Mouse (Mus musculus) liver, embryonic 13.5 days (tissue): ENCODE measurements around the gene Cage1. TPM values are rescaled to one million over a fixed set of nuclear protein-coding genes. Genes with fewer than 3 reads are reported as not detected.

Experiments
- ATAC-seq: fragments of 200-750 bp; cut with Nextera tagmentation; 2 replicates; pipeline ENCODE4 v1.8.0; 2017; ENCODE audit warnings: low read depth, mild to moderate bottlenecking, moderate number of reproducible peaks, moderate library complexity
- DNase-seq: peaks from one replicate; pipeline ENCODE4 v3.0.0; 2022
- H3K27ac ChIP-seq: fragments of 300-500 bp; sonication (generic); 2 replicates; pipeline ENCODE4 v1.5.1; 2015; ENCODE audit warnings: moderate library complexity, mild to moderate bottlenecking, inconsistent platforms
- H3K27me3 ChIP-seq: fragments of 300-500 bp; sonication (generic); 2 replicates; pipeline ENCODE4 v1.6.1; 2015; ENCODE audit warnings: mild to moderate bottlenecking, inconsistent platforms
- H3K36me3 ChIP-seq: fragments of 300-500 bp; sonication (generic); 2 replicates; pipeline ENCODE4 v1.6.1; 2015; ENCODE audit warnings: mild to moderate bottlenecking, inconsistent platforms
- H3K4me1 ChIP-seq: fragments of 300-500 bp; sonication (generic); replicated peaks from 2 replicates; pipeline ENCODE4 v1.6.1; 2015; ENCODE audit warnings: inconsistent platforms
- H3K4me2 ChIP-seq: fragments of 300-500 bp; sonication (generic); 2 replicates; pipeline ENCODE4 v1.6.1; 2015; ENCODE audit warnings: inconsistent platforms, mild to moderate bottlenecking, moderate library complexity
- H3K4me3 ChIP-seq: fragments of 300-500 bp; sonication (generic); replicated peaks from 2 replicates; pipeline ENCODE4 v1.5.1; 2015; ENCODE audit warnings: mild to moderate bottlenecking, inconsistent platforms
- H3K9ac ChIP-seq: fragments of 300-500 bp; sonication (generic); 2 replicates; pipeline ENCODE4 v1.6.1; 2015; ENCODE audit warnings: mild to moderate bottlenecking, inconsistent platforms
- H3K9me3 ChIP-seq: fragments of 300-500 bp; sonication (generic); replicated peaks from 2 replicates; pipeline ENCODE4 v1.6.1; 2016; ENCODE audit warnings: inconsistent platforms
- WGBS: fragments of 180-500 bp; shearing (Covaris S2); methylation state at CpG from one replicate; pipeline ENCODE4 v1.1.7; 2015; ENCODE audit not compliant: insufficient replicate concordance; 5-methylcytosine and 5-hydroxymethylcytosine counted together
- microRNA-seq: library from miRNA; unstranded; fragments of <30 nt; microRNA quantifications from one replicate; pipeline ENCODE4, GENCODE M21; 2016
- polyA plus RNA-seq: library from polyadenylated mRNA; unstranded; fragments of >200 nt; fragmentation: Nextera tagmentation; extraction: Ambion mirVana; gene quantifications from 2 replicates; pipeline ENCODE4 v1.2.1, GENCODE M21; 2015

The Cage1 gene
- polyA plus RNA-seq, 1 experiment from 2014 or later: 0.50 TPM

DNA sequence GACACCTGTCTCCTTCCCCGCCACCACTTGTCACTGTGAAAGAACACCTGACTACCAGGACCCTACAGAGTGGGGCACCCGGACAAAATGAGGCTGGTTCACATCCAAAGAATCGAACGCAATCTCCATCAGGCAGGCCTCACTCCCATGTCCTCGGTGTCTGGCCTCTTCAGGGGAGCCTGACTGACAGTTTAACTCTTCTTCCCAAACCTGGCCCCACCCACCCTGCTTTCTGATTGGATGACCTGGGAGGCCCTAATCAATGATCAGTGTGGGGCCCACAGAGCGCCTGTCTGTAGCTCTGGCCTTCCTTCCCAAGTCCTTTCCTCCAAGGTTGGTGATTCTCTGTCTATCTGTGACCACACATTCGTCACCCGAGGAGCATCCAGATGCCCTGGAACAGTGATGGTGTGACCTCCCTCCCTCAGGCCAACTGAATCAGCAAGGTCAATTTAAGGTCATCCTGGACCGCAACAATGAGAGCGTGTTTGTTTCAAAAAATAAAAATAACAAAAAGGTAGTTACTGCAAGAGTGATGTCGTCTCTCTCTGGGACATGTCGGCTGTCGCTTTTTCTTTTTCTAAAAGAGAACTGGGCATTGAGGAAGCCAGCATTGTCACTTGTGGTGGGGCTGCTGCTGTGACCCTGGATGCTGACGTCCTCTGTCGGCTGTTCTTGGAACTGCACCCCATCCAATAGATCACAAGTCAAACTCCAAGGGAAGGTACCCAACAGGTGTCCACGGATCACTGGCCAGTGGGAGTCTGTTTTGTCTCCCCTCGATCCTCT, 71.5 kb downstream of the Cage1 start:
- DNase-seq (peak; percentile 84), ATAC-seq (peak; percentile 94)
- H3K27ac ChIP-seq: peak overlapping the region; percentile 83
- no peaks in the 10 kb centered on the region for H3K27me3 ChIP-seq
- no peaks in the 10 kb centered on the region for H3K9me3 ChIP-seq
- H3K4me2 ChIP-seq: peak overlapping the region; percentile 77
- 14% methylated on average over 17 of the region's 17 CpGs for WGBS
- H3K36me3 ChIP-seq: no peaks in the 10 kb centered on the region
- peaks cover 68% of the 10 kb centered on the region for H3K4me1 ChIP-seq
- peak overlapping the region; percentile 33 for H3K4me3 ChIP-seq
- peak overlapping the region; percentile 68 for H3K9ac ChIP-seq

DNA sequence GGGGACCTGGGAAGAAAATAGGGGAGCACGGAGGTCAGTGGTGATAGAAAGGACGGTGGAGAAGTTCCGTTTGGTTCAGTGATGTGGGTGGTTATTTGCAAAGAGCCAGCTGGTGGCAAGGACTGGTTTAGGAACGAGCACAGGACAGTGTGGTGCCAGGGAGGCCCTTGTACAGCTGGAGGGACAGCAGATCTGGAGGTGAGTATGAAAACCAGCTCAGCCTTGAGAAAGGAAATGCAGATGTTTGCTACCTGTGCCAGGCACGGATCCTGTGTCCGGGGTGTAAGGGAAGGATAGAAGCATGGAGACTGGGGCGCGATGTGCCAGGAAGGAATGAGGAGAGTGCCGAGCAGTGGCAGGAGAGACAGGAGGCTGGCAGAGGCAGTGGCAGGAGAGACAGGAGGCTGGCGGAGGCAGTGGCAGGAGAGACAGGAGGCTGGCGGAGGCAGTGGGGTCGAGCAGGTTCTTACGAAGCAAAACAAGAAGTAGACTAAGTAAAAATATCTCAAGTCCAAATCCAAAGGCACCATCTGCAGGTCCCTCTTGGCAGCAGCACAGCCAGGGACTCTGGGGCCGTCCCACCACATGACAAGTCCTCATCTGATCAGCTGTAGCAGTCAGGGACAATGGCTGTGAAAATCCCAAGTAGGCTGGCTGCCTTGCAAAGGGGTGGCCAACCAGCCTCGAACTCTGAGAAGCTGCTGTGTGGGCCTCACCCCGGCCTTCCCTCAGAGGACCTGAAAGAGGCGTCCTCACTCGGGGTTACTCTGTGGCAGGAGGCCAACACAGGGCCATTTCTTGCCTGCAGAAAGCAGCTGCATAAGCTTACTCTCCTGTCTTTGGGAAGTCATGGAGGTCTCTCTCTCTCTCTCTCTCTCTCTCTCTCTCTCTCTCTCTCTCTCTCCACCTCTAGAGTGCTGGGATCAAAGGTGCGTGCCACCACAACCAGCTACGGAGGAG, 72.5 kb downstream of the Cage1 start:
- Histone ChIP-seq H3K9ac (peak overlapping the region; percentile 68), H3K36me3 (no peaks in the 10 kb centered on the region), H3K4me3 (peak overlapping the region; percentile 56), H3K27me3 (no peaks in the 10 kb centered on the region), H3K9me3 (no peaks in the 10 kb centered on the region), H3K27ac (peak overlapping the region; percentile 83), H3K4me2 (peak overlapping the region; percentile 77), H3K4me1 (peaks cover 76% of the 10 kb centered on the region)
- WGBS: 36% methylated on average over 20 of the region's 20 CpGs
- DNase-seq (peak; percentile 20), ATAC-seq (peak; percentile 21)

DNA sequence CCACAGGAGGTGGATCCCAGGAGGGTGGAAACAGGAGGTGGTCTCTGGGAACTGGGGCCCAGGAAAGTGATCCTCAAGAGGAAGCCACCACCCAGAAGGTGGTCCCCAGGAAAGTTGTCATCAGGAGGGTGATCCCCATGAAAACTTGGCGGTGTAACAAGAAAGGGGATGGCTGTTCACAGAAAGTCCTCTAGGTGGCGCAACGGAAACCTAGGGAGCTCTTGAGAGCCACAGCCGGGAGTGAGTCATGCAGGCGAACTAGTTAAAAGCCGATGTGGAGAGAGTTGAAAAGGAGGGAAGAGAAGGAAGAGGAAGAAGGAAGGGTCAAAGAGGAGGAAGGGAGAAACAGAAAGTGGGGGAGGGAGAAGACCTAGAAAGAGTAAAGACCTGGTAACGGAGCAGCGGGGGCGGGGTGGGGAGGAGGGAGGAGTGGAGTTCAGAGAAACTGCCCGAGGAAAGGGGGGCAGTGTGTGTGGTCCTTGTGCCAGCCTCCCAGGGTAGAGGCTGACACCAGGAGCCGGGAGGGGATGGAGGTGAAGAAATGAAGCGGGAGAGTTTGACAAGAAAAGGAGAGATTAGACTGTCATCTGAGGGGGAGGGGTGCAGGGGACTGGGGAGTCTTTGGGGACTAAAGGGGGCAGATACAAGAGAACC, 73.4 kb downstream of the Cage1 start:
- no peak for ATAC-seq
- DNase-seq: peak; percentile 69
- H3K4me2 ChIP-seq: peak overlapping the region; percentile 77
- H3K27ac ChIP-seq: peak overlapping the region; percentile 83
- no peaks in the 10 kb centered on the region for H3K27me3 ChIP-seq
- H3K9me3 ChIP-seq: peaks cover 6% of the 10 kb centered on the region; the same call in 1 of the 2 replicates
- H3K9ac ChIP-seq: peak overlapping the region; percentile 68
- H3K4me3 ChIP-seq: peak overlapping the region; percentile 56
- H3K36me3 ChIP-seq: no peaks in the 10 kb centered on the region
- peaks cover 81% of the 10 kb centered on the region for H3K4me1 ChIP-seq
- 2% methylated on average over 12 of the region's 12 CpGs for WGBS

DNA sequence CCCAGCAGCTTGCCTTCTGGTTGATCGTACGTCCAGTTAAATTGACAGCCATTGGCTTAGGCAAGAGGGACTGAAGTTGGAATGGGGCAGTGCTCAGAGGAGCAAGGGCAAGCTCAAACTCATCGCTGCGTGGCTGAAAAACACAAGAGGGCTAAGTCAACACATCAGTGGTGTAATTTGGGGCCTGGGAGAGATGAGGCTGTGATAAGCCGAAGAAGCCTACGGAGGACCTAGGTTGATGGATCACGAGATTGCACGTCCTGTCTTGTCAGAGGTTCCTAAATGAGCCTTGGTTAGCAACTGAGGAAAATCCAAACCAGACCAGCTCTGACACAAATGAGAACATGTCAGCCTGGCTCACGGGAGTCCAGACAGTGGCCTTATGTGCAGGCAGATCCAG, 74.3 kb downstream of the Cage1 start:
- 80% methylated on average over 9 of the region's 9 CpGs for WGBS
- peaks cover 90% of the 10 kb centered on the region for H3K4me1 ChIP-seq
- no peak for DNase-seq
- H3K36me3 ChIP-seq: no peaks in the 10 kb centered on the region
- H3K4me3 ChIP-seq: no peak overlapping the region
- H3K27me3 ChIP-seq: no peaks in the 10 kb centered on the region
- no peak for ATAC-seq
- no peak overlapping the region for H3K4me2 ChIP-seq
- no peak overlapping the region for H3K9ac ChIP-seq
- peaks cover 6% of the 10 kb centered on the region; the same call in 1 of the 2 replicates for H3K9me3 ChIP-seq
- no peak overlapping the region; the same call in 1 of the 2 replicates for H3K27ac ChIP-seq

- DNase-seq: no peak
- H3K9me3 ChIP-seq: peaks cover 6% of the 10 kb centered on the region; the same call in 1 of the 2 replicates
- 69% methylated on average over 7 of the region's 7 CpGs for WGBS
- peak overlapping the region; percentile 21; the same call in 1 of the 2 replicates for H3K27ac ChIP-seq
- no peak overlapping the region for H3K4me2 ChIP-seq
- no peaks in the 10 kb centered on the region for H3K36me3 ChIP-seq
- no peak overlapping the region for H3K4me3 ChIP-seq
- no peak overlapping the region for H3K9ac ChIP-seq
- no peaks in the 10 kb centered on the region for H3K27me3 ChIP-seq
- H3K4me1 ChIP-seq: peaks cover 70% of the 10 kb centered on the region
- ATAC-seq: no peak
Observed at GRCm38 (mm10) chr13:37959936-37960335, 76.9 kb downstream of the Cage1 start.

GRCm38 (mm10) chr13:37959239-37959907, 77.5 kb downstream of the Cage1 start:
- WGBS: 57% methylated on average over 15 of the region's 15 CpGs
- no peak overlapping the region for H3K4me2 ChIP-seq
- H3K4me3 ChIP-seq: no peak overlapping the region
- H3K27ac ChIP-seq: peak overlapping the region; percentile 68
- H3K9ac ChIP-seq: no peak overlapping the region
- no peaks in the 10 kb centered on the region for H3K36me3 ChIP-seq
- DNase-seq (no peak), ATAC-seq (no peak)
- H3K4me1 ChIP-seq: peaks cover 64% of the 10 kb centered on the region
- no peaks in the 10 kb centered on the region for H3K27me3 ChIP-seq
- H3K9me3 ChIP-seq: peaks cover 6% of the 10 kb centered on the region; the same call in 1 of the 2 replicates

GRCm38 (mm10) chr13:37958498-37959238, 78.2 kb downstream of the Cage1 start:
- Histone ChIP-seq H3K9me3 (peaks cover 6% of the 10 kb centered on the region; the same call in 1 of the 2 replicates), H3K4me1 (peaks cover 57% of the 10 kb centered on the region), H3K27ac (peak overlapping the region; percentile 68), H3K4me2 (no peak overlapping the region; the same call in 1 of the 2 replicates), H3K9ac (no peak overlapping the region), H3K4me3 (no peak overlapping the region), H3K27me3 (no peaks in the 10 kb centered on the region), H3K36me3 (no peaks in the 10 kb centered on the region)
- DNase-seq: peak; percentile 49
- 50% methylated on average over 18 of the region's 18 CpGs for WGBS
- ATAC-seq: peak; percentile 79

Small RNA genes lying within 50 kb of the gene (microRNA-seq; reads per million reads assigned to microRNA genes)
- not detected for gene Gm27387

Other genes starting within 250 kb of the Cage1 start
- gene Ssr1, start 42.9 kb downstream of the Cage1 start, polyA plus RNA-seq: 93.6 and 119 TPM in 2 replicates
- 26.2 and 30.0 TPM in 2 replicates for gene Riok1, start 74 bp downstream of the Cage1 start, polyA plus RNA-seq
- gene Dsp, start 114.2 kb upstream of the Cage1 start, polyA plus RNA-seq: 1.3 and 1.6 TPM in 2 replicates
- 16.3 and 18.0 TPM in 2 replicates for gene Snrnp48, start 167.9 kb upstream of the Cage1 start, polyA plus RNA-seq